Mouse (Mus musculus) thymus, postnatal 14 days (tissue): ENCODE measurements at regions not wholly inside any gene's neighbourhood (a gene's known extent, or its start where the extent isn't known, plus 50 kb on each side); places are given as distances from the start of the nearest gene placed in this dataset.
"Not testable (repeated sequence)": the region's sequence is repeated elsewhere in the genome, so short reads cannot be mapped to it uniquely, and the experiment has no call there.

ENCODE experiments used
- DNase-seq: peaks from one replicate; pipeline ENCODE4 v3.0.0; 2021

GRCm38 (mm10) chr6:31011407-31012020 lies 52.6 kb upstream of the Klf14 start:
- no peak for DNase-seq

GRCm38 (mm10) chr6:31016566-31016965 lies 57.7 kb upstream of the Klf14 start:
- DNase-seq = no peak

GRCm38 (mm10) chr6:31021776-31022175 lies 62.9 kb upstream of the Klf14 start:
- no peak for DNase-seq

- DNase-seq = no peak
Measured at GRCm38 (mm10) chr6:31029777-31030176, 70.9 kb upstream of the Klf14 start.

- no peak for DNase-seq
Measured at GRCm38 (mm10) chr6:31031022-31031421, 72.1 kb upstream of the Klf14 start.

- DNase-seq = no peak
Measured at GRCm38 (mm10) chr6:31032147-31032546, 73.3 kb upstream of the Klf14 start.

GRCm38 (mm10) chr6:31032980-31033608 lies 74.2 kb upstream of the Klf14 start:
- peak; percentile 40 for DNase-seq

- no peak for DNase-seq
Measured at GRCm38 (mm10) chr6:31034796-31035195, 75.9 kb upstream of the Klf14 start.

- DNase-seq = no peak
Measured at GRCm38 (mm10) chr6:31037801-31038395, 79.0 kb upstream of the Klf14 start.

- not testable (repeated sequence) for DNase-seq
Measured at GRCm38 (mm10) chr6:31038445-31038844, 79.6 kb upstream of the Klf14 start.

- DNase-seq = no peak
Measured at GRCm38 (mm10) chr6:31039485-31039884, 80.6 kb upstream of the Klf14 start.

GRCm38 (mm10) chr6:31040783-31041182 lies 81.9 kb upstream of the Klf14 start:
- DNase-seq = no peak

GRCm38 (mm10) chr6:31043368-31043767 lies 84.5 kb upstream of the Klf14 start:
- DNase-seq = no peak

GRCm38 (mm10) chr6:31043919-31044318 lies 85.0 kb upstream of the Klf14 start:
- DNase-seq = no peak

GRCm38 (mm10) chr6:31046197-31046596 lies 87.3 kb upstream of the Klf14 start:
- no peak for DNase-seq

- DNase-seq = no peak
Measured at GRCm38 (mm10) chr6:31048920-31049576, 90.2 kb upstream of the Klf14 start.

- no peak for DNase-seq
Measured at GRCm38 (mm10) chr6:31050831-31051230, 92.0 kb upstream of the Klf14 start.

- DNase-seq = no peak
Measured at GRCm38 (mm10) chr6:31051771-31052170, 92.9 kb upstream of the Klf14 start.

- no peak for DNase-seq
Measured at GRCm38 (mm10) chr6:31053003-31053402, 94.1 kb upstream of the Klf14 start.

- no peak for DNase-seq
Measured at GRCm38 (mm10) chr6:31056786-31057566, 98.1 kb upstream of the Klf14 start.

- no peak for DNase-seq
Measured at GRCm38 (mm10) chr6:31058299-31058698, 99.4 kb upstream of the Klf14 start.

GRCm38 (mm10) chr6:31058961-31059360 lies 100.1 kb upstream of the Klf14 start:
- no peak for DNase-seq

GRCm38 (mm10) chr6:31061813-31062212 lies 102.9 kb upstream of the Klf14 start:
- DNase-seq = no peak
